Mouse (Mus musculus) retina, postnatal 7 days (tissue): ENCODE data around the gene Pcca.

ENCODE experiments used
- DNase-seq: peaks from one replicate; pipeline ENCODE4 v3.0.0-alpha.2; 2012; ENCODE audit warnings: low read depth, low spot score

Gene Pcca

GRCm38 (mm10) chr14:122920011-122920410 is 385.9 kb downstream of the Pcca start:
- DNase-seq, result no peak

GRCm38 (mm10) chr14:122936460-122936859 is 402.3 kb downstream of the Pcca start:
- no peak for DNase-seq
